Comparison of ENCODE assay signal across 10 mouse cellular contexts in genomic region chr2:72977272-72977671, GRCm38 (mm10). TPM values are rescaled to one million over a fixed set of nuclear protein-coding genes. Genes with fewer than 3 reads are reported as not detected.
DNase-seq lines count a peak whose midpoint lies in the region; ATAC-seq lines count a peak whose summit lies in the region.
"Had no signal": no experiment of that assay in that cellular context is flagged by ENCODE, and none has a peak within 500 bp of the region (broad histone marks: within the 10 kb centered on the region; RNA-seq: fewer than 3 reads in every experiment).

No protein-coding gene starts in this region.

- WGBS in neural tube, embryonic 11.5 days, result 86% methylated on average over 1 of the region's 1 CpGs
- 82% methylated on average over 1 of the region's 1 CpGs for WGBS in forebrain, embryonic 13.5 days
- 39% methylated on average over 1 of the region's 1 CpGs for WGBS in limb, embryonic 15.5 days

- DNase-seq in neural tube, embryonic 11.5 days (ENCODE audit: low spot score), result no peak
- no peak for DNase-seq in neural tube, embryonic 10.5 days (ENCODE audit: extremely low spot score, low spot score)
- DNase-seq in adrenal gland, adult 2 months, result no peak
- DNase-seq in cerebellum, adult 8-10 months, result no peak
- DNase-seq in adrenal gland, postnatal 25 days, result no peak
- DNase-seq: cerebellum, adult 2 months had no signal

- H3K36me3 ChIP-seq in neural tube, embryonic 11.5 days (ENCODE audit: control insufficient read depth, insufficient read depth, low read length), result no peaks in the 10 kb centered on the region
- H3K36me3 ChIP-seq in forebrain, embryonic 13.5 days (ENCODE audit: poor library complexity, severe bottlenecking), result 0 out of 2 replicates have a peak, but pooled peaks cover 3% of the 10 kb centered on the region
- no peaks in the 10 kb centered on the region for H3K36me3 ChIP-seq in limb, embryonic 15.5 days

- H3K4me3 ChIP-seq in neural tube, embryonic 11.5 days (ENCODE audit: low read depth, low read length), result 0 out of 2 replicates have a peak overlapping the region, but pooled peaks have one; percentile 20
- peak overlapping the region; percentile 31 for H3K4me3 ChIP-seq in forebrain, embryonic 13.5 days
- H3K4me3 ChIP-seq in limb, embryonic 15.5 days, result peak overlapping the region; percentile 16

- H3K27ac ChIP-seq in neural tube, embryonic 11.5 days (ENCODE audit: low read depth, low read length), result no peak overlapping the region
- H3K27ac ChIP-seq in forebrain, embryonic 13.5 days, result no peak overlapping the region
- H3K27ac ChIP-seq in limb, embryonic 15.5 days, result no peak overlapping the region

- no peaks in the 10 kb centered on the region for H3K9me3 ChIP-seq in neural tube, embryonic 11.5 days (ENCODE audit: control insufficient read depth, low read length)
- no peaks in the 10 kb centered on the region for H3K9me3 ChIP-seq in forebrain, embryonic 13.5 days (replicated peaks)
- no peaks in the 10 kb centered on the region for H3K9me3 ChIP-seq in limb, embryonic 15.5 days

- H3K4me2 ChIP-seq in neural tube, embryonic 11.5 days (ENCODE audit: low read depth), result peak overlapping the region; percentile 44
- peak overlapping the region; percentile 57 for H3K4me2 ChIP-seq in forebrain, embryonic 13.5 days
- H3K4me2 ChIP-seq in limb, embryonic 15.5 days, result peak overlapping the region; percentile 36

- no peak for ATAC-seq in neural tube, embryonic 11.5 days (ENCODE audit: insufficient read depth, low FRiP score, low TSS enrichment)
- ATAC-seq in forebrain, embryonic 13.5 days, result no peak
- no peak for ATAC-seq in limb, embryonic 15.5 days (ENCODE audit: insufficient number of reproducible peaks, low FRiP score, low TSS enrichment, low read depth)

- H3K9ac ChIP-seq in neural tube, embryonic 11.5 days (ENCODE audit: low read length), result no peak overlapping the region
- peak overlapping the region; percentile 52; the same call in 1 of the 2 replicates for H3K9ac ChIP-seq in forebrain, embryonic 13.5 days
- no peak overlapping the region for H3K9ac ChIP-seq in limb, embryonic 15.5 days

- H3K27me3 ChIP-seq in neural tube, embryonic 11.5 days (ENCODE audit: control insufficient read depth, insufficient read depth, low read length), result no peaks in the 10 kb centered on the region
- H3K27me3 ChIP-seq in forebrain, embryonic 13.5 days, result no peaks in the 10 kb centered on the region
- H3K27me3 ChIP-seq in limb, embryonic 15.5 days, result no peaks in the 10 kb centered on the region

- H3K4me1 ChIP-seq in neural tube, embryonic 11.5 days (ENCODE audit: control insufficient read depth, insufficient read depth, low read length), result peaks cover 22% of the 10 kb centered on the region
- H3K4me1 ChIP-seq in forebrain, embryonic 13.5 days, result peaks cover 37% of the 10 kb centered on the region
- H3K4me1 ChIP-seq in limb, embryonic 15.5 days, result peaks cover 12% of the 10 kb centered on the region

RNA-seq across cellular contexts. Expression of gene Sp3, which starts 3.0 kb away (rescaled TPM):
- polyA plus RNA-seq in neural tube, embryonic 11.5 days (2014; fragmentation: Nextera tagmentation; extraction: Ambion mirVana), result 65.8 and 67.3 TPM in 2 replicates
- polyA plus RNA-seq in forebrain, embryonic 13.5 days (2015; fragmentation: Nextera tagmentation; extraction: Ambion mirVana), result 64.3 and 66.6 TPM in 2 replicates
- 52.4 and 60.3 TPM in 2 replicates for polyA plus RNA-seq in limb, embryonic 15.5 days (2015; fragmentation: Nextera tagmentation; extraction: Ambion mirVana)
- 10 to 100 TPM; 53.8 to 62.2 TPM for total RNA-seq in adrenal gland, adult 2 months (2021)
- 12.0 and 12.1 TPM in 2 replicates for polyA plus RNA-seq in adrenal gland, adult 2 months (2012; rRNA removed)
- 68.4 and 70.6 TPM in 2 replicates for total RNA-seq in adrenal gland, postnatal 25 days (2021)

RNA-seq across cellular contexts. Expression of gene Gm11084, which starts 9.2 kb away (rescaled TPM):
- not detected in 2 replicates for polyA plus RNA-seq in neural tube, embryonic 11.5 days (2014; fragmentation: Nextera tagmentation; extraction: Ambion mirVana)
- not detected in 2 replicates for polyA plus RNA-seq in forebrain, embryonic 13.5 days (2015; fragmentation: Nextera tagmentation; extraction: Ambion mirVana)
- not detected in 2 replicates for polyA plus RNA-seq in limb, embryonic 15.5 days (2015; fragmentation: Nextera tagmentation; extraction: Ambion mirVana)
- not detected for total RNA-seq in adrenal gland, adult 2 months (2021)
- polyA plus RNA-seq in adrenal gland, adult 2 months (2012; rRNA removed), result not detected in 2 replicates
- not detected in 2 replicates for total RNA-seq in adrenal gland, postnatal 25 days (2021)
- total RNA-seq: left cerebral cortex, adult 8-10 months had no signal
- polyA plus RNA-seq: cerebellum, adult 2 months; testis, adult 2 months had no signal
